Mouse (Mus musculus): Measurements from ENCODE around the gene Srrm2. TPM values are rescaled to one million over a fixed set of nuclear protein-coding genes. Genes with fewer than 3 reads are reported as not detected.

The Srrm2 gene
- polyA plus RNA-seq, 1 experiment from 2014 or later = 521 TPM

DNA sequence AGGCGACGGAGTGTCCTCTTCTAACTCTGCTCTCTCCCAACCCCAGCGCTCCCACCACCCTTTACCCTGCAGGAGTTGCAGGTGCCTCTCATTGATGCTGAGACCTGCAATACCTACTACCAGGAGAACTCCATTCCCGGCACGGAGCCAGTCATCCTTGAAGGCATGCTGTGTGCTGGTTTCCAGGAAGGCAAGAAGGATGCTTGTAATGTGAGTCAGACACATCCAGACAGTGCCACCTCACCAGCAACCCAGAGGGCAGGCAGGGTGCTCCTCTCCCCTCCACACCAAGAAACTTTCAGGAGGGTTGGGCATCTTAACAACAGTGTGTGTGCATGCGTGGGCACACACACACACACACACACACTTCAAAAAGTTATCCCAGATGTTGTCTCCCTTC lies 66.9 kb downstream of the Srrm2 start:
- Histone ChIP-seq H3K27me3 (ENCODE audit: control insufficient read depth, insufficient read depth, low read length) (no peaks in the 10 kb centered on the region), H3K27ac (ENCODE audit: low read length) (no peak overlapping the region), H3K4me3 (ENCODE audit: low read depth, low read length) (no peak overlapping the region), H3K9ac (replicated peaks; ENCODE audit: low read depth, low read length) (no peak overlapping the region), H3K4me2 (replicated peaks; ENCODE audit: low read depth, low read length) (no peak overlapping the region), H3K36me3 (ENCODE audit: control insufficient read depth, insufficient read depth, low read length) (no peaks in the 10 kb centered on the region), H3K9me3 (ENCODE audit: control insufficient read depth, low read depth, low read length) (no peaks in the 10 kb centered on the region), H3K4me1 (ENCODE audit: control insufficient read depth, insufficient read depth, low read length) (no peaks in the 10 kb centered on the region)
- ATAC-seq (ENCODE audit: insufficient number of reproducible peaks, insufficient read depth, low FRiP score, low read depth) = no peak
- WGBS = 85% methylated on average over 6 of the region's 6 CpGs

GRCm38 (mm10) chr17:23857913-23858312 lies 67.6 kb downstream of the Srrm2 start:
- Histone ChIP-seq H3K27me3 (ENCODE audit: control insufficient read depth, insufficient read depth, low read length) (no peaks in the 10 kb centered on the region), H3K4me1 (ENCODE audit: control insufficient read depth, insufficient read depth, low read length) (no peaks in the 10 kb centered on the region), H3K4me3 (ENCODE audit: low read depth, low read length) (no peak overlapping the region), H3K9ac (replicated peaks; ENCODE audit: low read depth, low read length) (no peak overlapping the region), H3K4me2 (replicated peaks; ENCODE audit: low read depth, low read length) (no peak overlapping the region), H3K9me3 (ENCODE audit: control insufficient read depth, low read depth, low read length) (no peaks in the 10 kb centered on the region), H3K36me3 (ENCODE audit: control insufficient read depth, insufficient read depth, low read length) (no peaks in the 10 kb centered on the region), H3K27ac (ENCODE audit: low read length) (no peak overlapping the region; the same call in 1 of the 2 replicates)
- 61% methylated on average over 2 of the region's 2 CpGs for WGBS
- ATAC-seq (ENCODE audit: insufficient number of reproducible peaks, insufficient read depth, low FRiP score, low read depth) = peak; percentile 78

DNA sequence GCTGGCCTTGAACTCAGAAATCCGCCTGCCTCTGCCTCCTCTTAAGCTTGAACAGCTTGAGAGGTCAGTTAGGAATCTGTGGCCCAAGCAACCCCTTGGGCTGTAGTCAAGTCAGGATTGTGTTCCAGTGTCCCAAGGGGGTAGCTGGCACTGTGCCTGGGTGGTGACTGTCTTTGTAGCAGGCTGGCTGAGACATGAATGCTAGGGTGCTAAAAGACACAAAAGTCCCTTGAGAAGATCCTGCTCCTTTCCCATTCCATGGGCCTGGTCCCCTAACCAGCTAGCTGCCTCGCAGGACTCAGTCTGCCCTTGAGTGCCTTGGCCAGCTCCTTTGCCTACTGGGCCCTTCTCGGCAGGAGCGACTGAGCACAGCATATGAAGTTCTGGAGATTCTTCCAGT lies 72.6 kb downstream of the Srrm2 start:
- WGBS = 80% methylated on average over 4 of the region's 4 CpGs
- H3K36me3 ChIP-seq (ENCODE audit: control insufficient read depth, insufficient read depth, low read length) = no peaks in the 10 kb centered on the region
- no peak for ATAC-seq (ENCODE audit: insufficient number of reproducible peaks, insufficient read depth, low FRiP score, low read depth)
- no peak overlapping the region for H3K4me3 ChIP-seq (ENCODE audit: low read depth, low read length)
- H3K27ac ChIP-seq (ENCODE audit: low read length) = no peak overlapping the region
- H3K9me3 ChIP-seq (ENCODE audit: control insufficient read depth, low read depth, low read length) = no peaks in the 10 kb centered on the region
- H3K4me1 ChIP-seq (ENCODE audit: control insufficient read depth, insufficient read depth, low read length) = no peaks in the 10 kb centered on the region
- H3K4me2 ChIP-seq (replicated peaks; ENCODE audit: low read depth, low read length) = no peak overlapping the region
- no peaks in the 10 kb centered on the region for H3K27me3 ChIP-seq (ENCODE audit: control insufficient read depth, insufficient read depth, low read length)
- no peak overlapping the region for H3K9ac ChIP-seq (replicated peaks; ENCODE audit: low read depth, low read length)

DNA sequence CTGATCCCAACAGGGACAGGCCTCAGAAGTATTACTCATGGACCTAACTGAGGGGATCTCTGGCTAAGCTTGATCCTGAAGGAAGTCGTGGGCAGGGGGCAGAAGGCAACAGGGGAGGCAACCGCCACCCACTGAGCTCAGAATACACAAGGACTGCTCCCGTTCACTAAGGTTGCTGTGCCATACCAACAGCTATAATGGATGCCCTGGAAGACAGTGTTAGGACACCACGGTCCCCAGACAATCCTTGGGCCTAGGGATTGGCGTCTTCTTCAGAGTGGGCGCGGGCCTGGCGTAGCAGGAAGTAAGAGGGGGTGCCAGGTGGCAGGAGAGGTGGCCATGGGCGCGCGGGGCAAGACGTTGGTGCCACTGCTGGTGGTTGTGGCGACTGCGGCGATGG lies 77.4 kb downstream of the Srrm2 start, which contains the start of gene Prss21:
Gene Prss21, plus strand, starts transcription at position 301 of the 400 bp plus-strand sequence.
- H3K9ac ChIP-seq (replicated peaks; ENCODE audit: low read depth, low read length) = no peak within 1 kb of the TSS
- H3K27ac ChIP-seq (ENCODE audit: low read length) = no peak within 1 kb of the TSS
- 87% methylated on average over 15 of the region's 15 CpGs for WGBS
- H3K4me1 ChIP-seq (ENCODE audit: control insufficient read depth, insufficient read depth, low read length) = no peaks in the 10 kb centered on the region
- H3K4me2 ChIP-seq (replicated peaks; ENCODE audit: low read depth, low read length) = no peak within 1 kb of the TSS
- H3K36me3 ChIP-seq (ENCODE audit: control insufficient read depth, insufficient read depth, low read length) = no peaks in the 10 kb centered on the region
- no peaks in the 10 kb centered on the region for H3K9me3 ChIP-seq (ENCODE audit: control insufficient read depth, low read depth, low read length)
- H3K4me3 ChIP-seq (ENCODE audit: low read depth, low read length) = no peak within 1 kb of the TSS
- ATAC-seq (ENCODE audit: insufficient number of reproducible peaks, insufficient read depth, low FRiP score, low read depth) = no peak
- H3K27me3 ChIP-seq (ENCODE audit: control insufficient read depth, insufficient read depth, low read length) = no peaks in the 10 kb centered on the region

DNA sequence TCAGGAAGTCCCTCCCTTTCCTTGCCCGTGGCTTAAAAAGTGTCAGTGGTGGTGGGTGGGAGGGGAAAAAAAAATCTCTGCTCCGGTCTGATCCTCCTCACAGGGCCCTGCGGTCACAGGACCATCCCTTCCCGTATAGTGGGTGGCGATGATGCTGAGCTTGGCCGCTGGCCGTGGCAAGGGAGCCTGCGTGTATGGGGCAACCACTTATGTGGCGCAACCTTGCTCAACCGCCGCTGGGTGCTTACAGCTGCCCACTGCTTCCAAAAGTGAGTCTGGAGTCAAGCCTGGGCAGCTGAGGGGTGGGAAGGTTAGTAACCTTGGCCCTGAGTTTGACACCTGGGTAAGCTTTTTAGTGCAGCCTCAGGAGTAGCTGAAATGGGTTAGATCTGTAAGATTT lies 78.2 kb downstream of the Srrm2 start:
- no peaks in the 10 kb centered on the region for H3K27me3 ChIP-seq (ENCODE audit: control insufficient read depth, insufficient read depth, low read length)
- no peaks in the 10 kb centered on the region for H3K9me3 ChIP-seq (ENCODE audit: control insufficient read depth, low read depth, low read length)
- no peaks in the 10 kb centered on the region for H3K36me3 ChIP-seq (ENCODE audit: control insufficient read depth, insufficient read depth, low read length)
- H3K9ac ChIP-seq (replicated peaks; ENCODE audit: low read depth, low read length) = no peak overlapping the region
- 88% methylated on average over 11 of the region's 11 CpGs for WGBS
- H3K4me1 ChIP-seq (ENCODE audit: control insufficient read depth, insufficient read depth, low read length) = no peaks in the 10 kb centered on the region
- no peak overlapping the region for H3K27ac ChIP-seq (ENCODE audit: low read length)
- ATAC-seq (ENCODE audit: insufficient number of reproducible peaks, insufficient read depth, low FRiP score, low read depth) = no peak
- no peak overlapping the region for H3K4me2 ChIP-seq (replicated peaks; ENCODE audit: low read depth, low read length)
- H3K4me3 ChIP-seq (ENCODE audit: low read depth, low read length) = no peak overlapping the region

Small RNAs within 50 kb of the gene (microRNA-seq; reads per million reads assigned to microRNA genes)
- 0.78 reads per million for gene Mir5125

Other genes starting within 250 kb of the Srrm2 start
- 18.1 and 18.9 TPM in 2 replicates for gene Zfp213, start 226.3 kb upstream of the Srrm2 start, polyA plus RNA-seq (2014; fragmentation: Nextera tagmentation; extraction: Ambion mirVana)
- 13.6 and 15.7 TPM in 2 replicates for gene Zfp13, start 191.0 kb upstream of the Srrm2 start, polyA plus RNA-seq (2014; fragmentation: Nextera tagmentation; extraction: Ambion mirVana)
- 0.10 TPM in 1 of 2 replicates, not detected in the other for gene Zscan10, start 189.7 kb upstream of the Srrm2 start, polyA plus RNA-seq (2014; fragmentation: Nextera tagmentation; extraction: Ambion mirVana)
- gene Mmp25, start 145.3 kb upstream of the Srrm2 start, polyA plus RNA-seq (2014; fragmentation: Nextera tagmentation; extraction: Ambion mirVana) = 0.74 and 0.77 TPM in 2 replicates
- gene Bicdl2, start 130.0 kb upstream of the Srrm2 start, polyA plus RNA-seq (2014; fragmentation: Nextera tagmentation; extraction: Ambion mirVana) = 2.4 and 3.1 TPM in 2 replicates
- 110 TPM in 2 replicates for gene Hcfc1r1, start 116.9 kb upstream of the Srrm2 start, polyA plus RNA-seq (2014; fragmentation: Nextera tagmentation; extraction: Ambion mirVana)
- gene Thoc6, start 116.7 kb upstream of the Srrm2 start, polyA plus RNA-seq (2014; fragmentation: Nextera tagmentation; extraction: Ambion mirVana) = 36.5 and 40.0 TPM in 2 replicates
- gene Tnfrsf12a, start 113.1 kb upstream of the Srrm2 start, polyA plus RNA-seq (2014; fragmentation: Nextera tagmentation; extraction: Ambion mirVana) = 18.0 and 20.7 TPM in 2 replicates
- 149 and 158 TPM in 2 replicates for gene Cldn6, start 111.3 kb upstream of the Srrm2 start, polyA plus RNA-seq (2014; fragmentation: Nextera tagmentation; extraction: Ambion mirVana)
- gene Cldn9, start 106.5 kb upstream of the Srrm2 start, polyA plus RNA-seq (2014; fragmentation: Nextera tagmentation; extraction: Ambion mirVana) = 2.9 and 3.0 TPM in 2 replicates
- gene 1520401A03Rik, start 67.7 kb upstream of the Srrm2 start, polyA plus RNA-seq (2014; fragmentation: Nextera tagmentation; extraction: Ambion mirVana) = 0.20 TPM in 1 of 2 replicates, not detected in the other
- 54.8 and 55.9 TPM in 2 replicates for gene Pkmyt1, start 64.2 kb upstream of the Srrm2 start, polyA plus RNA-seq (2014; fragmentation: Nextera tagmentation; extraction: Ambion mirVana)
- 24.7 and 25.2 TPM in 2 replicates for gene Paqr4, start 49.7 kb upstream of the Srrm2 start, polyA plus RNA-seq (2014; fragmentation: Nextera tagmentation; extraction: Ambion mirVana)
- gene Kremen2, start 44.7 kb upstream of the Srrm2 start, polyA plus RNA-seq (2014; fragmentation: Nextera tagmentation; extraction: Ambion mirVana) = 0.45 and 0.69 TPM in 2 replicates
- 54.3 and 57.3 TPM in 2 replicates for gene Flywch1, start 18.9 kb upstream of the Srrm2 start, polyA plus RNA-seq (2014; fragmentation: Nextera tagmentation; extraction: Ambion mirVana)
- gene Flywch2, start 4.5 kb upstream of the Srrm2 start, polyA plus RNA-seq (2014; fragmentation: Nextera tagmentation; extraction: Ambion mirVana) = 29.0 and 31.0 TPM in 2 replicates
- gene Elob, start 38.6 kb downstream of the Srrm2 start, polyA plus RNA-seq (2014; fragmentation: Nextera tagmentation; extraction: Ambion mirVana) = 1,042 and 1,209 TPM in 2 replicates
- not detected in 2 replicates for gene Prss33, start 45.5 kb downstream of the Srrm2 start, polyA plus RNA-seq (2014; fragmentation: Nextera tagmentation; extraction: Ambion mirVana)
- 1.1 and 1.6 TPM in 2 replicates for gene Prss32, start 53.3 kb downstream of the Srrm2 start, polyA plus RNA-seq (2014; fragmentation: Nextera tagmentation; extraction: Ambion mirVana)
- gene Prss41, start 53.6 kb downstream of the Srrm2 start, polyA plus RNA-seq (2014; fragmentation: Nextera tagmentation; extraction: Ambion mirVana) = 1.1 and 2.3 TPM in 2 replicates
- not detected in 2 replicates for gene Prss21, start 77.5 kb downstream of the Srrm2 start, polyA plus RNA-seq (2014; fragmentation: Nextera tagmentation; extraction: Ambion mirVana)
- gene Dcpp1, start 90.3 kb downstream of the Srrm2 start, polyA plus RNA-seq (2014; fragmentation: Nextera tagmentation; extraction: Ambion mirVana) = not detected in 2 replicates
- gene Dcpp2, start 90.3 kb downstream of the Srrm2 start, polyA plus RNA-seq (2014; fragmentation: Nextera tagmentation; extraction: Ambion mirVana) = not detected in 2 replicates
- gene Dcpp3, start 126.9 kb downstream of the Srrm2 start, polyA plus RNA-seq (2014; fragmentation: Nextera tagmentation; extraction: Ambion mirVana) = not detected in 2 replicates
- gene Sbp, start 151.1 kb downstream of the Srrm2 start, polyA plus RNA-seq (2014; fragmentation: Nextera tagmentation; extraction: Ambion mirVana) = not detected in 2 replicates
- not detected in 2 replicates for gene Sbpl, start 164.7 kb downstream of the Srrm2 start, polyA plus RNA-seq (2014; fragmentation: Nextera tagmentation; extraction: Ambion mirVana)
- not detected in 2 replicates for gene Prss30, start 190.0 kb downstream of the Srrm2 start, polyA plus RNA-seq (2014; fragmentation: Nextera tagmentation; extraction: Ambion mirVana)
- 1.9 and 3.1 TPM in 2 replicates for gene Prss22, start 207.6 kb downstream of the Srrm2 start, polyA plus RNA-seq (2014; fragmentation: Nextera tagmentation; extraction: Ambion mirVana)
- gene Prss27, start 247.6 kb downstream of the Srrm2 start, polyA plus RNA-seq (2014; fragmentation: Nextera tagmentation; extraction: Ambion mirVana) = 0.20 and 0.46 TPM in 2 replicates